ENCODE assay signal across 33 mouse cellular contexts in the genomic region with DNA sequence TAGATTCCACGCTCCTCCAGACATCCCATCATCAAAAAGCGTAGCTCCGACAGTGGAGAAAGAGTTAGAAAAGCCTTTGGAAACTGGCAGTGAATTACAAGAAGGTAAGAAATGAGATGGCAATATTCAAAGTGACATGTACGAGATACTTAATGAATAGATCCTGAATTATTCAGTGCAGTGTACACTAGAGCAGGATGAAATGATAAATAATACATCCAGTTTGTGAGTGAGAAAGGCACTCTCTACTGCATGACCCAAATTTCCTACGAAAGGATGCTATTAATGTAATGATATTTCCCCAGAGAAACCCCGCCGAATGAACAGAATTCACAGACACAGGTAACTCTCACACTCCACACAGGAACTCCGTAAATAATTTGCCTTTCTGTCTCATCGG. TPM values are rescaled to one million over a fixed set of nuclear protein-coding genes. Genes with fewer than 3 reads are reported as not detected.
DNase-seq lines count a peak whose midpoint lies in the region; ATAC-seq and TF ChIP-seq lines count a peak whose summit lies in the region.
"Had no signal": no experiment of that assay in that cellular context is flagged by ENCODE, and none has a peak within 500 bp of the region (broad histone marks: within the 10 kb centered on the region; RNA-seq: fewer than 3 reads in every experiment).

No protein-coding gene starts in this region.

- TF ChIP-seq CTCF in hindbrain, postnatal 0 days (IDR thresholded peaks at IDR 0.05; ENCODE audit: low read depth) = no peak
- no peak for TF ChIP-seq CTCF in brain, embryonic 14.5 days (IDR thresholded peaks at IDR 0.05; ENCODE audit: borderline replicate concordance, extremely low read depth, insufficient read depth, insufficient read length)
- no peak for TF ChIP-seq CTCF in lung, postnatal 0 days (IDR thresholded peaks at IDR 0.05)

- H3K27me3 ChIP-seq in hindbrain, postnatal 0 days (ENCODE audit: insufficient read depth, low read length) = no peaks in the 10 kb centered on the region
- H3K27me3 ChIP-seq in hindbrain, embryonic 16.5 days (replicated peaks; ENCODE audit: control insufficient read depth, insufficient read depth, low read length) = no peaks in the 10 kb centered on the region
- H3K27me3 ChIP-seq in midbrain, embryonic 15.5 days (replicated peaks) = no peaks in the 10 kb centered on the region
- no peaks in the 10 kb centered on the region for H3K27me3 ChIP-seq in lung, postnatal 0 days (replicated peaks; ENCODE audit: insufficient read depth, low read length)
- H3K27me3 ChIP-seq: CH12.LX; embryonic facial prominence, embryonic 13.5 days; forebrain, embryonic 12.5 days; forebrain, embryonic 15.5 days; heart, embryonic 13.5 days; hindbrain, embryonic 12.5 days had no signal

- no peak for ATAC-seq in hindbrain, postnatal 0 days
- no peak; the same call in 1 of the 2 replicates for ATAC-seq in hindbrain, embryonic 16.5 days
- ATAC-seq in midbrain, embryonic 15.5 days (replicated peaks) = peak; percentile 92
- ATAC-seq in lung, postnatal 0 days = no peak
- ATAC-seq: forebrain, embryonic 15.5 days; Patski had no signal

- peak; percentile 15 for DNase-seq in hindbrain, postnatal 0 days (ENCODE audit: low spot score)
- DNase-seq in brain, embryonic 14.5 days (ENCODE audit: low read depth) = peak; percentile 43
- peak; percentile 55 for DNase-seq in retina, embryonic 14.5 days (ENCODE audit: low spot score)
- DNase-seq in gastrocnemius, postnatal 10 days = no peak
- DNase-seq in lung, postnatal 0 days (ENCODE audit: low spot score) = no peak
- DNase-seq: adrenal gland, postnatal 10 days; adrenal gland, postnatal 36 days; B cell, adult 2 months; cerebellum, adult 11-12 months; cerebellum, adult 8-10 months; embryo, embryonic 11 days; gastrocnemius, postnatal 36 days; heart, adult 2 months; heart, postnatal 14 days; heart, postnatal 4 days had no signal

- no peak for TF ChIP-seq EP300 in lung, postnatal 0 days (IDR thresholded peaks at IDR 0.05)

- no peaks in the 10 kb centered on the region for H3K36me3 ChIP-seq in hindbrain, postnatal 0 days (ENCODE audit: insufficient read depth, low read length)
- no peaks in the 10 kb centered on the region for H3K36me3 ChIP-seq in hindbrain, embryonic 16.5 days (ENCODE audit: control insufficient read depth, insufficient read depth, low read length)
- no peaks in the 10 kb centered on the region for H3K36me3 ChIP-seq in midbrain, embryonic 15.5 days (replicated peaks)
- no peaks in the 10 kb centered on the region for H3K36me3 ChIP-seq in lung, postnatal 0 days (ENCODE audit: insufficient read depth, low read length)
- H3K36me3 ChIP-seq: embryonic facial prominence, embryonic 10.5 days; embryonic facial prominence, embryonic 13.5 days; forebrain, embryonic 12.5 days; forebrain, embryonic 15.5 days; G1E; heart, embryonic 10.5 days; heart, embryonic 13.5 days; hindbrain, embryonic 12.5 days had no signal

- H3K27ac ChIP-seq in hindbrain, postnatal 0 days = no peak overlapping the region
- H3K27ac ChIP-seq in hindbrain, embryonic 16.5 days (ENCODE audit: low read depth, low read length) = no peak overlapping the region
- H3K27ac ChIP-seq in midbrain, embryonic 15.5 days = peak overlapping the region; percentile 65
- H3K27ac ChIP-seq in lung, postnatal 0 days (ENCODE audit: low read length) = no peak overlapping the region
- H3K27ac ChIP-seq: embryonic facial prominence, embryonic 10.5 days; embryonic facial prominence, embryonic 13.5 days; forebrain, embryonic 12.5 days; forebrain, embryonic 15.5 days; heart, adult 2 months; heart, embryonic 10.5 days; heart, embryonic 13.5 days; hindbrain, embryonic 12.5 days had no signal

- H3K4me3 ChIP-seq in hindbrain, postnatal 0 days (ENCODE audit: low read length) = no peak overlapping the region
- no peak overlapping the region for H3K4me3 ChIP-seq in hindbrain, embryonic 16.5 days (ENCODE audit: low read length)
- no peak overlapping the region for H3K4me3 ChIP-seq in midbrain, embryonic 15.5 days
- H3K4me3 ChIP-seq in lung, postnatal 0 days (ENCODE audit: low read depth, low read length) = no peak overlapping the region
- H3K4me3 ChIP-seq: embryonic facial prominence, embryonic 10.5 days; embryonic facial prominence, embryonic 13.5 days; erythroblast, embryonic 14.5 days; forebrain, embryonic 12.5 days; forebrain, embryonic 15.5 days; heart, adult 2 months; heart, embryonic 10.5 days; heart, embryonic 13.5 days; hindbrain, embryonic 12.5 days had no signal

- no peaks in the 10 kb centered on the region for H3K4me1 ChIP-seq in hindbrain, postnatal 0 days (ENCODE audit: insufficient read depth, low read length)
- H3K4me1 ChIP-seq in hindbrain, embryonic 16.5 days (ENCODE audit: control insufficient read depth, insufficient read depth, low read depth, low read length) = no peaks in the 10 kb centered on the region
- H3K4me1 ChIP-seq in midbrain, embryonic 15.5 days = peaks cover 6% of the 10 kb centered on the region; the same call in 1 of the 2 replicates
- no peaks in the 10 kb centered on the region for H3K4me1 ChIP-seq in lung, postnatal 0 days (ENCODE audit: insufficient read depth, low read depth, low read length)
- H3K4me1 ChIP-seq: embryonic facial prominence, embryonic 10.5 days; embryonic facial prominence, embryonic 13.5 days; forebrain, embryonic 12.5 days; forebrain, embryonic 15.5 days; heart, embryonic 10.5 days; heart, embryonic 13.5 days; hindbrain, embryonic 12.5 days had no signal

- TF ChIP-seq POLR2A in brain, embryonic 14.5 days (IDR thresholded peaks at IDR 0.05; ENCODE audit: borderline replicate concordance, extremely low read depth, insufficient read depth, insufficient read length, poor library complexity, severe bottlenecking) = no peak

- H3K9ac ChIP-seq in hindbrain, postnatal 0 days (replicated peaks; ENCODE audit: low read length) = no peak overlapping the region
- H3K9ac ChIP-seq in hindbrain, embryonic 16.5 days (ENCODE audit: low read depth, low read length) = no peak overlapping the region
- no peak overlapping the region for H3K9ac ChIP-seq in midbrain, embryonic 15.5 days
- H3K9ac ChIP-seq in lung, postnatal 0 days (replicated peaks; ENCODE audit: low read depth) = no peak overlapping the region
- H3K9ac ChIP-seq: embryonic facial prominence, embryonic 13.5 days; forebrain, embryonic 12.5 days; forebrain, embryonic 15.5 days; heart, embryonic 13.5 days; hindbrain, embryonic 12.5 days had no signal

- H3K4me2 ChIP-seq in hindbrain, postnatal 0 days (ENCODE audit: low read depth, low read length) = no peak overlapping the region
- H3K4me2 ChIP-seq in hindbrain, embryonic 16.5 days (ENCODE audit: low read length) = no peak overlapping the region
- H3K4me2 ChIP-seq in midbrain, embryonic 15.5 days = 0 out of 2 replicates have a peak overlapping the region, but pooled peaks have one; percentile 9
- no peak overlapping the region for H3K4me2 ChIP-seq in lung, postnatal 0 days (replicated peaks; ENCODE audit: low read depth, low read length)
- H3K4me2 ChIP-seq: embryonic facial prominence, embryonic 13.5 days; forebrain, embryonic 12.5 days; forebrain, embryonic 15.5 days; heart, embryonic 13.5 days; hindbrain, embryonic 12.5 days had no signal

- WGBS in hindbrain, postnatal 0 days = 75% methylated on average over 9 of the region's 9 CpGs
- WGBS in hindbrain, embryonic 16.5 days = 68% methylated on average over 9 of the region's 9 CpGs
- 55% methylated on average over 9 of the region's 9 CpGs for WGBS in midbrain, embryonic 15.5 days
- 86% methylated on average over 9 of the region's 9 CpGs for WGBS in lung, postnatal 0 days

- no peaks in the 10 kb centered on the region for H3K9me3 ChIP-seq in hindbrain, postnatal 0 days (ENCODE audit: low read length)
- H3K9me3 ChIP-seq in hindbrain, embryonic 16.5 days (ENCODE audit: control insufficient read depth, low read length) = no peaks in the 10 kb centered on the region
- H3K9me3 ChIP-seq in midbrain, embryonic 15.5 days = no peaks in the 10 kb centered on the region
- no peaks in the 10 kb centered on the region for H3K9me3 ChIP-seq in lung, postnatal 0 days (ENCODE audit: low read length)
- H3K9me3 ChIP-seq: embryonic facial prominence, embryonic 10.5 days; embryonic facial prominence, embryonic 13.5 days; forebrain, embryonic 12.5 days; forebrain, embryonic 15.5 days; G1E; heart, embryonic 10.5 days; heart, embryonic 13.5 days; hindbrain, embryonic 12.5 days had no signal

RNA-seq across cellular contexts. Expression of gene 1700017N19Rik, which starts 13.2 kb away (rescaled TPM):
- not detected in 2 replicates for total RNA-seq in hindbrain, postnatal 0 days (2014; rRNA removed)
- 0.23 and 0.43 TPM in 2 replicates for polyA plus RNA-seq in hindbrain, postnatal 0 days (2015; fragmentation: Nextera tagmentation; extraction: Ambion mirVana)
- 0.19 TPM in 1 of 2 replicates, not detected in the other for polyA plus RNA-seq in hindbrain, embryonic 16.5 days (2015; fragmentation: Nextera tagmentation; extraction: Ambion mirVana)
- polyA plus RNA-seq in brain, embryonic 14.5 days (2012; rRNA removed) = not detected in 2 replicates
- polyA plus RNA-seq in midbrain, embryonic 15.5 days (2015; fragmentation: Nextera tagmentation; extraction: Ambion mirVana) = 0.15 TPM in 1 of 2 replicates, not detected in the other
- not detected for total RNA-seq in gastrocnemius, postnatal 10 days (2021)
- polyA plus RNA-seq in lung, postnatal 0 days (2015; fragmentation: Nextera tagmentation; extraction: Ambion mirVana) = not detected in 2 replicates
- total RNA-seq: adrenal gland, adult 18-20 months; adrenal gland, postnatal 10 days; adrenal gland, postnatal 36 days; CH12.LX; G1E; gastrocnemius, adult 8-10 months; gastrocnemius, postnatal 36 days; granulocyte monocyte progenitor cell, adult 5-6 weeks; heart, adult 2 months; heart, postnatal 14 days; heart, postnatal 4 days had no signal
- polyA plus RNA-seq: cortical plate, adult 2 months; embryonic facial prominence, embryonic 10.5 days; embryonic facial prominence, embryonic 13.5 days; erythroblast, embryonic 14.5 days; forebrain, embryonic 12.5 days; forebrain, embryonic 15.5 days; G1E; heart, adult 2 months; heart, embryonic 10.5 days; heart, embryonic 13.5 days; heart, embryonic 16.5 days; hindbrain, embryonic 12.5 days; Patski had no signal

RNA-seq across cellular contexts. Expression of gene 4930430F08Rik, which starts 13.3 kb away (rescaled TPM):
- total RNA-seq in hindbrain, postnatal 0 days (2014; rRNA removed) = 19.6 and 24.5 TPM in 2 replicates
- 16.5 and 20.2 TPM in 2 replicates for polyA plus RNA-seq in hindbrain, postnatal 0 days (2015; fragmentation: Nextera tagmentation; extraction: Ambion mirVana)
- polyA plus RNA-seq in hindbrain, embryonic 16.5 days (2015; fragmentation: Nextera tagmentation; extraction: Ambion mirVana) = 14.4 and 17.8 TPM in 2 replicates
- 12.8 and 13.1 TPM in 2 replicates for polyA plus RNA-seq in brain, embryonic 14.5 days (2012; rRNA removed)
- polyA plus RNA-seq in midbrain, embryonic 15.5 days (2015; fragmentation: Nextera tagmentation; extraction: Ambion mirVana) = 13.9 and 14.2 TPM in 2 replicates
- total RNA-seq in gastrocnemius, postnatal 10 days (2021) = 1 to 10 TPM; 7.9 to 8.4 TPM
- 4.0 and 5.4 TPM in 2 replicates for polyA plus RNA-seq in lung, postnatal 0 days (2015; fragmentation: Nextera tagmentation; extraction: Ambion mirVana)
- total RNA-seq: CH12.LX had no signal

Comparison
In these comparisons a context has a peak if more than half of its experiments do, and no peak if none do; other contexts are left out.
1. DNase-seq: peak in hindbrain, postnatal 0 days (single experiment), brain, embryonic 14.5 days (single experiment) and retina, embryonic 14.5 days (single experiment); none in gastrocnemius, postnatal 10 days (single experiment) and lung, postnatal 0 days (single experiment).